Mouse (Mus musculus) embryonic facial prominence, embryonic 12.5 days (tissue): Measurements from ENCODE around the gene Dab2. TPM values are rescaled to one million over a fixed set of nuclear protein-coding genes. Genes with fewer than 3 reads are reported as not detected.

ENCODE experiments used
- ATAC-seq: fragments of 200-750 bp; cut with Nextera tagmentation; 2 replicates; pipeline ENCODE4 v1.8.0; 2017; ENCODE audit not compliant: insufficient number of reproducible peaks, insufficient read depth, low FRiP score, low TSS enrichment
- H3K27ac ChIP-seq: fragments of 300-500 bp; sonication (generic); 2 replicates; pipeline ENCODE4 v1.5.1; 2016; ENCODE audit warnings: mild to moderate bottlenecking
- H3K27me3 ChIP-seq: fragments of 300-500 bp; sonication (generic); 2 replicates; pipeline ENCODE4 v1.6.1; 2016; ENCODE audit warnings: mild to moderate bottlenecking, moderate library complexity
- H3K36me3 ChIP-seq: fragments of 300-500 bp; sonication (generic); 2 replicates; pipeline ENCODE4 v1.6.1; 2016; ENCODE audit warnings: mild to moderate bottlenecking
- H3K4me1 ChIP-seq: fragments of 300-500 bp; sonication (generic); 2 replicates; pipeline ENCODE4 v1.6.1; 2016
- H3K4me2 ChIP-seq: fragments of 300-500 bp; sonication (generic); replicated peaks from 2 replicates; pipeline ENCODE4 v1.6.1; 2016; ENCODE audit warnings: mild to moderate bottlenecking, moderate library complexity
- H3K4me3 ChIP-seq: fragments of 300-500 bp; sonication (generic); 2 replicates; pipeline ENCODE4 v1.5.1; 2016; ENCODE audit warnings: mild to moderate bottlenecking
- H3K9ac ChIP-seq: fragments of 300-500 bp; sonication (generic); 2 replicates; pipeline ENCODE4 v1.6.1; 2016; ENCODE audit warnings: mild to moderate bottlenecking, moderate library complexity
- H3K9me3 ChIP-seq: fragments of 300-500 bp; sonication (generic); 2 replicates; pipeline ENCODE4 v1.6.1; 2016; ENCODE audit warnings: mild to moderate bottlenecking, moderate library complexity
- WGBS: fragments of 180-500 bp; shearing (Covaris S2); methylation state at CpG from one replicate; pipeline ENCODE4 v1.1.7; 2016; 5-methylcytosine and 5-hydroxymethylcytosine counted together
- polyA plus RNA-seq: library from polyadenylated mRNA; unstranded; fragments of >200 nt; fragmentation: Nextera tagmentation; extraction: Ambion mirVana; gene quantifications from 2 replicates; pipeline ENCODE4 v1.2.1, GENCODE M21; 2016

The Dab2 gene
- polyA plus RNA-seq = 84.9 and 87.6 TPM in 2 replicates

GRCm38 (mm10) chr15:6299554-6299953, at the start of gene Dab2:
TSS of gene Dab2 (plus strand) at chr15:6299788.
- no peak within 1 kb of the TSS for H3K9ac ChIP-seq
- no peaks in the 10 kb centered on the region for H3K36me3 ChIP-seq
- H3K27ac ChIP-seq = no peak within 1 kb of the TSS
- ATAC-seq = no peak
- no peak within 1 kb of the TSS for H3K4me3 ChIP-seq
- 77% methylated on average over 3 of the region's 3 CpGs for WGBS
- H3K27me3 ChIP-seq = no peaks in the 10 kb centered on the region
- no peaks in the 10 kb centered on the region for H3K4me1 ChIP-seq
- H3K4me2 ChIP-seq = no peak within 1 kb of the TSS
- no peaks in the 10 kb centered on the region for H3K9me3 ChIP-seq

GRCm38 (mm10) chr15:6253471-6253870, 46.1 kb upstream of the Dab2 start:
- H3K4me3 ChIP-seq = no peak overlapping the region
- no peak overlapping the region for H3K27ac ChIP-seq
- no peak overlapping the region for H3K4me2 ChIP-seq
- ATAC-seq = no peak
- no peaks in the 10 kb centered on the region for H3K4me1 ChIP-seq
- 85% methylated on average over 2 of the region's 2 CpGs for WGBS
- no peaks in the 10 kb centered on the region for H3K27me3 ChIP-seq
- no peaks in the 10 kb centered on the region for H3K9me3 ChIP-seq
- no peak overlapping the region for H3K9ac ChIP-seq
- H3K36me3 ChIP-seq = no peaks in the 10 kb centered on the region

- H3K27me3 ChIP-seq = no peaks in the 10 kb centered on the region
These were observed 45.2 kb upstream of the Dab2 start for GRCm38 (mm10) chr15:6254383-6254782.

GRCm38 (mm10) chr15:6257049-6257448, 42.5 kb upstream of the Dab2 start:
- ATAC-seq = no peak
- Histone ChIP-seq H3K36me3 (no peaks in the 10 kb centered on the region), H3K4me2 (no peak overlapping the region), H3K9ac (no peak overlapping the region), H3K4me3 (no peak overlapping the region), H3K27ac (no peak overlapping the region), H3K4me1 (0 out of 2 replicates have a peak, but pooled peaks cover 3% of the 10 kb centered on the region), H3K9me3 (no peaks in the 10 kb centered on the region), H3K27me3 (no peaks in the 10 kb centered on the region)
- 81% methylated on average over 2 of the region's 2 CpGs for whole genome bisulfite sequencing

More at GRCm38 (mm10) chr15:6254383-6254782, 45.2 kb upstream of the Dab2 start:
- Histone ChIP-seq H3K9ac (no peak overlapping the region), H3K36me3 (no peaks in the 10 kb centered on the region), H3K27ac (no peak overlapping the region), H3K4me1 (no peaks in the 10 kb centered on the region), H3K4me3 (no peak overlapping the region), H3K4me2 (no peak overlapping the region), H3K9me3 (no peaks in the 10 kb centered on the region)
- no peak for ATAC-seq
- 94% methylated on average over 2 of the region's 2 CpGs for WGBS

GRCm38 (mm10) chr15:6259957-6260740, 39.4 kb upstream of the Dab2 start:
- no peak for ATAC-seq
- H3K36me3 ChIP-seq = no peaks in the 10 kb centered on the region
- H3K4me3 ChIP-seq = no peak overlapping the region
- no peak overlapping the region for H3K9ac ChIP-seq
- H3K9me3 ChIP-seq = no peaks in the 10 kb centered on the region
- no peaks in the 10 kb centered on the region for H3K27me3 ChIP-seq
- 0 out of 2 replicates have a peak, but pooled peaks cover 3% of the 10 kb centered on the region for H3K4me1 ChIP-seq
- WGBS = 29% methylated on average over 3 of the region's 3 CpGs
- no peak overlapping the region for H3K27ac ChIP-seq
- H3K4me2 ChIP-seq = no peak overlapping the region

GRCm38 (mm10) chr15:6260741-6261430, 38.7 kb upstream of the Dab2 start:
- ATAC-seq = no peak

GRCm38 (mm10) chr15:6267147-6267758, 32.3 kb upstream of the Dab2 start:
- H3K27me3 ChIP-seq = no peaks in the 10 kb centered on the region
- H3K4me2 ChIP-seq = no peak overlapping the region
- WGBS = 72% methylated on average over 3 of the region's 3 CpGs
- H3K9me3 ChIP-seq = no peaks in the 10 kb centered on the region
- H3K9ac ChIP-seq = no peak overlapping the region
- no peaks in the 10 kb centered on the region for H3K36me3 ChIP-seq
- no peak overlapping the region for H3K4me3 ChIP-seq
- no peak for ATAC-seq
- H3K27ac ChIP-seq = no peak overlapping the region
- H3K4me1 ChIP-seq = no peaks in the 10 kb centered on the region

More at GRCm38 (mm10) chr15:6260741-6261430, 38.7 kb upstream of the Dab2 start:
- Histone ChIP-seq H3K4me2 (no peak overlapping the region), H3K36me3 (no peaks in the 10 kb centered on the region), H3K4me1 (0 out of 2 replicates have a peak, but pooled peaks cover 3% of the 10 kb centered on the region), H3K27ac (no peak overlapping the region), H3K9me3 (no peaks in the 10 kb centered on the region), H3K4me3 (no peak overlapping the region), H3K9ac (no peak overlapping the region), H3K27me3 (no peaks in the 10 kb centered on the region)
- WGBS = 76% methylated on average over 6 of the region's 6 CpGs

GRCm38 (mm10) chr15:6278606-6279468, 20.8 kb upstream of the Dab2 start:
- no peak for ATAC-seq
- no peaks in the 10 kb centered on the region for H3K9me3 ChIP-seq
- H3K36me3 ChIP-seq = no peaks in the 10 kb centered on the region
- no peak overlapping the region for H3K4me3 ChIP-seq
- WGBS = 49% methylated on average over 11 of the region's 11 CpGs
- H3K27me3 ChIP-seq = no peaks in the 10 kb centered on the region
- H3K27ac ChIP-seq = peak overlapping the region; percentile 82
- peaks cover 9% of the 10 kb centered on the region; the same call in 1 of the 2 replicates for H3K4me1 ChIP-seq
- no peak overlapping the region for H3K4me2 ChIP-seq
- no peak overlapping the region for H3K9ac ChIP-seq

- 15% methylated on average over 4 of the region's 4 CpGs for WGBS
- H3K9ac ChIP-seq = no peak overlapping the region
- H3K27ac ChIP-seq = peak overlapping the region; percentile 82
- H3K4me1 ChIP-seq = peaks cover 9% of the 10 kb centered on the region; the same call in 1 of the 2 replicates
- H3K27me3 ChIP-seq = no peaks in the 10 kb centered on the region
- ATAC-seq = peak; percentile 74
- no peak overlapping the region for H3K4me3 ChIP-seq
- H3K4me2 ChIP-seq = no peak overlapping the region
- H3K36me3 ChIP-seq = no peaks in the 10 kb centered on the region
- H3K9me3 ChIP-seq = no peaks in the 10 kb centered on the region
These were observed 19.6 kb upstream of the Dab2 start for GRCm38 (mm10) chr15:6280021-6280451.

- H3K27ac ChIP-seq = no peak overlapping the region
These were observed 16.3 kb upstream of the Dab2 start for GRCm38 (mm10) chr15:6283249-6283648.

GRCm38 (mm10) chr15:6296071-6296470, 3.5 kb upstream of the Dab2 start:
- H3K27me3 ChIP-seq = no peaks in the 10 kb centered on the region
- 74% methylated on average over 2 of the region's 2 CpGs for WGBS
- ATAC-seq = no peak
- no peaks in the 10 kb centered on the region for H3K4me1 ChIP-seq
- no peak overlapping the region for H3K4me2 ChIP-seq
- H3K9me3 ChIP-seq = 0 out of 2 replicates have a peak, but pooled peaks cover 3% of the 10 kb centered on the region
- H3K9ac ChIP-seq = no peak overlapping the region
- H3K27ac ChIP-seq = no peak overlapping the region
- H3K4me3 ChIP-seq = no peak overlapping the region
- no peaks in the 10 kb centered on the region for H3K36me3 ChIP-seq

More at GRCm38 (mm10) chr15:6283249-6283648, 16.3 kb upstream of the Dab2 start:
- Histone ChIP-seq H3K4me2 (no peak overlapping the region), H3K9me3 (no peaks in the 10 kb centered on the region), H3K36me3 (no peaks in the 10 kb centered on the region), H3K4me1 (peaks cover 9% of the 10 kb centered on the region; the same call in 1 of the 2 replicates), H3K9ac (no peak overlapping the region), H3K4me3 (no peak overlapping the region), H3K27me3 (no peaks in the 10 kb centered on the region)
- ATAC-seq = no peak
- 33% methylated on average over 9 of the region's 9 CpGs for WGBS
